Mouse (Mus musculus) ES-E14 (cell line): Measurements from ENCODE around the gene Zfp536. TPM values are rescaled to one million over a fixed set of nuclear protein-coding genes. Genes with fewer than 3 reads are reported as not detected.

Experiments
- DNase-seq: peaks from one replicate; pipeline ENCODE4 v3.0.0-alpha.2; 2013; ENCODE audit warnings: low read depth, low spot score
- H3K27ac ChIP-seq: 2 replicates; pipeline ENCODE4 v1.5.1; 2012; ENCODE audit warnings: low read depth, mild to moderate bottlenecking, low read length, moderate library complexity, mixed read lengths; ENCODE audit not compliant: poor library complexity, insufficient read depth, severe bottlenecking
- H3K36me3 ChIP-seq: 2 replicates; pipeline ENCODE4 v1.6.1; 2012; ENCODE audit warnings: mild to moderate bottlenecking, low read length, moderate library complexity, mixed read lengths; ENCODE audit not compliant: control insufficient read depth, poor library complexity, insufficient read depth, severe bottlenecking
- H3K4me1 ChIP-seq, 2 experiments: fragments of 150-350 bp in 1 of 2; sonication (generic) in 1 of 2; 2 replicates each; pipeline ENCODE4 v1.6.1; 2012; ENCODE audit warnings: low read length in 2 of 2, mild to moderate bottlenecking in 1 of 2, mixed read lengths in 1 of 2; ENCODE audit not compliant: control insufficient read depth in 2 of 2, insufficient read depth in 2 of 2, poor library complexity in 1 of 2
- H3K4me3 ChIP-seq, 2 experiments: fragments of 150-350 bp in 1 of 2; sonication (generic) in 1 of 2; 2 replicates each; pipeline ENCODE4 v1.5.1; 2012; ENCODE audit warnings: low read length in 2 of 2, low read depth in 1 of 2, mild to moderate bottlenecking in 1 of 2, mixed read lengths in 1 of 2; ENCODE audit not compliant: insufficient read depth in 1 of 2, poor library complexity in 1 of 2, severe bottlenecking in 1 of 2
- H3K9ac ChIP-seq: 2 replicates; pipeline ENCODE4 v1.6.1; 2012; ENCODE audit warnings: low read depth, mild to moderate bottlenecking, low read length, mixed read lengths; ENCODE audit not compliant: poor library complexity, insufficient read depth, severe bottlenecking
- H3K9me3 ChIP-seq: fragments of 150-350 bp; sonication (generic); 2 replicates; pipeline ENCODE4 v1.6.1; 2012; ENCODE audit warnings: low read depth, mild to moderate bottlenecking, low read length; ENCODE audit not compliant: control insufficient read depth, insufficient read depth
- CHD2 ChIP-seq: IDR thresholded peaks from 2 replicates; pipeline ENCODE4 v1.6.1; 2014; ENCODE audit warnings: mild to moderate bottlenecking, low read depth, low read length, inconsistent platforms
- HCFC1 ChIP-seq: IDR thresholded peaks from 2 replicates; pipeline ENCODE4 v1.6.1; 2012; ENCODE audit warnings: low read length, inconsistent platforms, borderline replicate concordance; ENCODE audit not compliant: insufficient read depth
- MAFK ChIP-seq: IDR thresholded peaks from 2 replicates; pipeline ENCODE4 v1.6.1; 2014; ENCODE audit warnings: mild to moderate bottlenecking, low read depth, low read length, inconsistent platforms; ENCODE audit not compliant: insufficient read depth
- ZC3H11A ChIP-seq: IDR thresholded peaks from 2 replicates; pipeline ENCODE4 v1.6.1; 2012; ENCODE audit warnings: low read depth, mild to moderate bottlenecking, inconsistent platforms, low read length, borderline replicate concordance
- ZNF384 ChIP-seq: IDR thresholded peaks from 2 replicates; pipeline ENCODE4 v1.6.1; 2012; ENCODE audit warnings: low read depth, low read length, inconsistent platforms
- in situ Hi-C, 2 experiments: fragments of 600-800 bp; cut with MboI; formaldehyde crosslinking; loops; one replicate each; pipeline ENCODE4 v1.15.1; 2025; ENCODE audit warnings: low sequenced_read_pairs in 2 of 2, inconsistent platforms in 1 of 2; ENCODE audit not compliant: unreplicated experiment in 2 of 2
- total RNA-seq: library from RNA; depleted of rRNA; stranded (reverse); fragments of 300-350 nt; gene quantifications from 2 replicates; pipeline ENCODE4 v1.2.3, GENCODE M21; 2012

Zfp536 gene
- total RNA-seq, 1 experiment = 2.2 TPM

- DNase-seq = no peak
Measured at GRCm38 (mm10) chr7:37647917-37648615, 125.4 kb downstream of the Zfp536 start.

DNA sequence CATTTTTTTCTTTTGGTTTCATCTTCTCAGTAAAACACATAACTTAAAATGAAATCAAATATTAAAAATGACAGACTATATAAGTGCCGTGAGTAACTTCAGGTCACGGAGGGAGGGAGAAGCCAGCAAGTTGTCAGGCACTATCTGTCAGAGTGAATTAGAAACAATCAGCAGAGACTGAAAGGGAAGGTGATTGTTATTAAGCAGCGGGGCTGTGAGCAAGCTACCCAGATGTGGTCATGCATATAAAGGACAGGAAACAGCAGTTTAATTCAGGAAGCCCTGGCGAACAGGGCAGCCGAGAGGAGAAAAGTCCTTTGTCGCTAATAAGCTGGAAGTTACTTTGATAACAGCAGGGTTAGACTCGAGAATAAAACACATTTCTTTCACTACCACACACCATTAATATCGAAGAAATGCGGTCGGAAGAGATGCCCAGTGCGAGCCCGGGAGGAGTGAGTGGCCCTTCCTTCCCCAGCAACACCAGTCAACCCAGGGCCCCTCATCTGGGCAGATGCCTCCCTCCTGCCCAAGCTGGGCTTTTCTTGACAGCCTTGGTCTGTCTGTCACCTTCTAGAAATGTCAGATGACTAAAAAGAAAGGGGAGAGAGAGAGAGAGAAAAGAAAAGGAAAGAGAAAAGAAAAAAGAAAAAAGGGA, 133.6 kb downstream of the Zfp536 start:
- Histone ChIP-seq H3K9me3 (no peaks in the 10 kb centered on the region), H3K4me1 (no peaks in the 10 kb centered on the region), H3K9ac (no peak overlapping the region), H3K27ac (no peak overlapping the region), H3K4me3 (no peak overlapping the region), H3K36me3 (no peaks in the 10 kb centered on the region)
- TF ChIP-seq HCFC1 = no peak
- no peak for TF ChIP-seq ZNF384
- in situ Hi-C loops = no loop called here
- DNase-seq = no peak

More at GRCm38 (mm10) chr7:37647917-37648615, 125.4 kb downstream of the Zfp536 start:
- H3K36me3 ChIP-seq = no peaks in the 10 kb centered on the region
- in situ Hi-C loops = no loop called here
- no peak overlapping the region for H3K9ac ChIP-seq
- no peaks in the 10 kb centered on the region for H3K9me3 ChIP-seq
- no peak overlapping the region for H3K27ac ChIP-seq
- no peaks in the 10 kb centered on the region for H3K4me1 ChIP-seq
- TF ChIP-seq ZNF384 = no peak
- peak overlapping the region in 1 of 2 experiments; percentile 24; a peak in 2 of 4 replicates for H3K4me3 ChIP-seq

DNA sequence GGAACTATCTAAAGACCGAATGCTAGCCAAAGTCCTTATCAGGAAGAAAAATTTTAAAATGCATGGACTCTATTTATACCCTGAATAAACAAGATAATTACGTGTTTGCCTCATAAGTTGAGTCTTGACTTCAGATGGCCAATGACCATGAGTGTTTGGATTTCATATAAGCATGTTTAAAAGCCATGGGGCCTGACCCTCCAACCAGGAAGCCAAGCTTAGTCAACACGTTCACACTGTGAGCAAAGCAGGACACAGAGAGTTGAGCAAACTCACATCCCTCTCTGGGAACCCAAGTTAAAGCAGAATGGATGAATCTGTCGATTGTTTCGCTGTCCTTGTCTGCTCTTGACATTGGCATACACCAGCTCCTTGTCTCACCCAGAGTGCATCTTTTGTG, 138.6 kb downstream of the Zfp536 start:
- no peak for TF ChIP-seq ZNF384
- no peak for TF ChIP-seq MAFK
- TF ChIP-seq HCFC1 = no peak
- no peak for TF ChIP-seq ZC3H11A
- no peak for TF ChIP-seq CHD2
- Histone ChIP-seq H3K27ac (no peak overlapping the region), H3K4me3 (no peak overlapping the region), H3K9ac (no peak overlapping the region), H3K4me1 (no peaks in the 10 kb centered on the region), H3K36me3 (no peaks in the 10 kb centered on the region), H3K9me3 (no peaks in the 10 kb centered on the region)
- no peak for DNase-seq
- in situ Hi-C loops = no loop called here

DNA sequence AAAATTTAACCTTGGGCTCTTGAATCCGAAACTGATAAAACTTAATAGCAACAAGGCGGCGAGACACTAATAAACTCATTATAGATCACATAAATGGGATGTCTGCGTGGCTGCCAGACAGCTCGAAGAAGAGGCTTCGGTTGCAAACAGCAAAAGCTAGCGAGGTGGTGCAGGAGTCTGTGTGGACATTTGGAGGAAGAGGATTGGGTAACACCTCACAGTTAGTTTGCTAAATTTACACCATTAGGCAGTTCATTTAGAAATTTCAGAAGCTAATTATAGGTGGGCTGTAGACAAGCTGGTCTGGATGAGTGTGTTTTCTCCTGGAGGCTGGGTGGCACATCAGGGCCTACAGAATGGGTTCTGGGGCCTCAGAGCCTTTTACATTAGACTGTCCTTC, 143.0 kb downstream of the Zfp536 start:
- no peak overlapping the region for H3K9ac ChIP-seq
- in situ Hi-C loops = no loop called here
- DNase-seq = no peak

More for the DNA sequence above, 143.0 kb downstream of the Zfp536 start:
- Histone ChIP-seq H3K9me3 (no peaks in the 10 kb centered on the region), H3K27ac (no peak overlapping the region), H3K4me3 (no peak overlapping the region), H3K4me1 (peaks cover 0 to 2% of the 10 kb centered on the region in 2 experiments; a peak in 1 of 4 replicates), H3K36me3 (no peaks in the 10 kb centered on the region)
- TF ChIP-seq CHD2 (no peak), ZNF384 (no peak), HCFC1 (no peak), ZC3H11A (no peak), MAFK (no peak)
